Mouse (Mus musculus): Measurements from ENCODE around the gene Gm7970. TPM values are rescaled to one million over a fixed set of nuclear protein-coding genes. Genes with fewer than 3 reads are reported as not detected.
"Not testable (repeated sequence)": the region's sequence is repeated elsewhere in the genome, so short reads cannot be mapped to it uniquely, and the experiment has no call there.

Gm7970 gene
- not detected for polyA plus RNA-seq (2017; shearing (Covaris generic))

GRCm38 (mm10) chr14:41555483-41555882 lies at the start of gene Gm7970:
TSS of gene Gm7970 (minus strand) at chr14:41555583.
- not testable (repeated sequence) for ATAC-seq

- not testable (repeated sequence) for ATAC-seq
Observed at GRCm38 (mm10) chr14:41600935-41601334, 45.6 kb upstream of the Gm7970 start.

GRCm38 (mm10) chr14:41586346-41586745 lies 31.0 kb upstream of the Gm7970 start:
- not testable (repeated sequence) for ATAC-seq

- not testable (repeated sequence) for ATAC-seq
Observed at GRCm38 (mm10) chr14:41572911-41573310, 17.5 kb upstream of the Gm7970 start, which contains the start of gene 1700049E17Rik2. TSS of gene 1700049E17Rik2 (plus strand) at chr14:41573211.

- ATAC-seq: not testable (repeated sequence)
Observed at GRCm38 (mm10) chr14:41524695-41525094, 30.7 kb downstream of the Gm7970 start.

GRCm38 (mm10) chr14:41520683-41521082 lies 34.7 kb downstream of the Gm7970 start:
- ATAC-seq: not testable (repeated sequence)

Other genes with a start within 250 kb of the Gm7970 start
- not detected for gene Gm5798, start 207.0 kb downstream of the Gm7970 start, polyA plus RNA-seq (2017; shearing (Covaris generic))
- gene Gm7945, start 169.2 kb downstream of the Gm7970 start, polyA plus RNA-seq (2017; shearing (Covaris generic)): not detected
- not detected for gene Gm6482, start 147.3 kb downstream of the Gm7970 start, polyA plus RNA-seq (2017; shearing (Covaris generic))
- gene Gm7954, start 102.1 kb downstream of the Gm7970 start, polyA plus RNA-seq (2017; shearing (Covaris generic)): not detected
- gene Gm3486, start 66.1 kb downstream of the Gm7970 start, polyA plus RNA-seq (2017; shearing (Covaris generic)): not detected
- gene 1700049E17Rik2, start 17.6 kb upstream of the Gm7970 start, polyA plus RNA-seq (2017; shearing (Covaris generic)): not detected
- not detected for gene Gm3072, start 69.0 kb upstream of the Gm7970 start, polyA plus RNA-seq (2017; shearing (Covaris generic))
- not detected for gene Gm3676, start 90.9 kb upstream of the Gm7970 start, polyA plus RNA-seq (2017; shearing (Covaris generic))
- gene Gm8068, start 146.3 kb upstream of the Gm7970 start, polyA plus RNA-seq (2017; shearing (Covaris generic)): not detected
- gene Gm7929, start 195.0 kb upstream of the Gm7970 start, polyA plus RNA-seq (2017; shearing (Covaris generic)): not detected
- gene Gm47189, start 216.9 kb upstream of the Gm7970 start, polyA plus RNA-seq (2017; shearing (Covaris generic)): not detected

All from inflammation-experienced regulatory T-cells, adult 6 months (primary cell).